Comparison of ENCODE assay signal across 1 mouse cellular context in the genomic region with DNA sequence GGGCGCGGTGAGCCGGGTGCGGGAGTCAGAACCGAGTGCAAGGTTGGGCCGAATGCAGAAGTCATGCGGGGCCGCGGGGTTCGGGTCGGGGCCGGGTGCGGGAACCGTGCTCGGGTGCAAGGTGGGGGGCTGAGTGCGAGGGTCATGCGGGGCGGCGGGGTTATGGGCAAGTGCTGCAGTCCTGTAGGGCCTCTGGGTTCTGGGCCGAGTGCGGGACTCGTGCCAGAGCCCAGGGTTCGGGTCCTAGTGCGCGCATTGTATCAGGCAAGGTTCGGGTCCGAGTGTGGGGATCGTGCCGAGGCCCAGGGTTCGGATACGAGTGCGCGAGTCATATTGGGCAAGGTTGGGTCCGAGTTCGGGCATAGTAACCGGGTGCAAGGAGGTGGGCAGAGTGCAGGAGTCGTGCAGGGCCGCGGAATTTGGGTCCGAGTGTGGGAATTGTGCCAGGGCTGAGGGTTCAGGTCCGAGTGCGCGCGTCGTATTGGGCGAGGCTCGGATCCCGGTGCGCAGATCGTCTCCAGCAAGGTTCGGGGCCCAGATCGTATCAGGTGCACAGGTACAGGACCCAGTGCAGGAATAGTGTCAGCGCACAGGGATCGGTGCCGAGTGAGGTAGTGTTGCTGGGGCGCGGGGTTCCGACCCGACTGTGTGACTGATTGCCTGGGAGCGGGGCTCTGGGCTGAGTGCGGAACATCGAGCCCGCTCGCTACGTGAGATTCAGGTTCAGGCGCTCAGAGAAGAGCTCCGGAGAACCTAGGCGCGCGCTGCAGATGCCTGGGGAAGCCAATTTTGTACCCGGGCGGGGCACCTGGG.
TF ChIP-seq lines count a peak whose summit lies in the region.

No protein-coding gene starts in this region.

TF ChIP-seq in CH12.LX, 34 proteins besides CTCF, POLR2A, EP300 and RAD21 (continued from another document):
- TF ChIP-seq ZMIZ1 (IDR thresholded peaks at IDR 0.05; ENCODE audit: low read depth, low read length) (no peak), ELF1 (IDR thresholded peaks at IDR 0.05; ENCODE audit: low read depth, low read length) (no peak), ZKSCAN1 (IDR thresholded peaks at IDR 0.05; ENCODE audit: borderline replicate concordance, low read depth, low read length) (no peak), JUN (IDR thresholded peaks at IDR 0.05; ENCODE audit: insufficient read depth, low read depth, low read length) (no peak), TBP (conservative IDR thresholded peaks at IDR 0.05; ENCODE audit: low read depth, low read length) (no peak), ZC3H11A (IDR thresholded peaks at IDR 0.05; ENCODE audit: low read depth, low read length) (no peak)
TF ChIP-seq in CH12.LX: peak in this region for 0.
